Mouse (Mus musculus): ENCODE results near the gene Osmr.

GRCm38 (mm10) chr15:6883816-6884215 lies 9.0 kb upstream of the Osmr start:
- TF ChIP-seq POLR2A (IDR thresholded peaks at IDR 0.05; ENCODE audit: borderline replicate concordance, insufficient read depth, low read length): no peak
- peak; percentile 12; the same call in 1 of the 2 replicates for TF ChIP-seq CTCF (IDR thresholded peaks at IDR 0.05; ENCODE audit: borderline replicate concordance, insufficient read depth, low read depth, low read length)
